14 mouse cellular contexts compared by ENCODE assay signal in genomic region chr15:30990421-30991252, GRCm38 (mm10).
DNase-seq lines count a peak whose midpoint lies in the region; ATAC-seq lines count a peak whose summit lies in the region.
"Had no signal": no experiment of that assay in that cellular context is flagged by ENCODE, and none has a peak within 500 bp of the region (broad histone marks: within the 10 kb centered on the region; RNA-seq: fewer than 3 reads in every experiment).

No protein-coding gene starts in this region.

- no peak for ATAC-seq in midbrain, embryonic 11.5 days (ENCODE audit: low FRiP score)
- ATAC-seq: forebrain, embryonic 16.5 days had no signal

- no peaks in the 10 kb centered on the region for H3K36me3 ChIP-seq in midbrain, embryonic 11.5 days (ENCODE audit: control insufficient read depth, insufficient read depth, low read length)
- H3K36me3 ChIP-seq in midbrain, embryonic 10.5 days, result no peaks in the 10 kb centered on the region
- H3K36me3 ChIP-seq: limb, embryonic 10.5 days had no signal

- no peaks in the 10 kb centered on the region for H3K4me1 ChIP-seq in midbrain, embryonic 11.5 days (ENCODE audit: control insufficient read depth, insufficient read depth, low read length)
- H3K4me1 ChIP-seq in midbrain, embryonic 10.5 days, result peaks cover 10% of the 10 kb centered on the region; the same call in 1 of the 2 replicates
- H3K4me1 ChIP-seq: limb, embryonic 10.5 days had no signal

- H3K9me3 ChIP-seq in midbrain, embryonic 11.5 days (ENCODE audit: control insufficient read depth, low read length), result no peaks in the 10 kb centered on the region
- H3K9me3 ChIP-seq in midbrain, embryonic 10.5 days (replicated peaks), result no peaks in the 10 kb centered on the region
- H3K9me3 ChIP-seq: limb, embryonic 10.5 days had no signal

- no peak overlapping the region for H3K27ac ChIP-seq in midbrain, embryonic 11.5 days (ENCODE audit: low read depth, low read length)
- no peak overlapping the region for H3K27ac ChIP-seq in midbrain, embryonic 10.5 days (replicated peaks)
- H3K27ac ChIP-seq: limb, embryonic 10.5 days; liver, embryonic 14.5 days had no signal

- 58% methylated on average over 15 of the region's 15 CpGs for WGBS in midbrain, embryonic 11.5 days
- 66% methylated on average over 15 of the region's 15 CpGs for WGBS in midbrain, embryonic 10.5 days

- H3K9ac ChIP-seq in midbrain, embryonic 11.5 days (ENCODE audit: low read length), result no peak overlapping the region
- H3K9ac ChIP-seq: liver, embryonic 14.5 days had no signal

- intact Hi-C loops in heart, postnatal 10 days (cut with DNase I), result no loop called here

- DNase-seq in heart, postnatal 10 days, result peak; percentile 12 to 19
- no peak for DNase-seq in heart, adult 8-10 months (ENCODE audit: low spot score)
- peak; percentile 76 for DNase-seq in midbrain, embryonic 11.5 days (ENCODE audit: low spot score, missing footprints)
- no peak for DNase-seq in midbrain, embryonic 10.5 days (ENCODE audit: low spot score)
- peak; percentile 31 for DNase-seq in kidney, postnatal 14 days
- peak; percentile 18 to 64 for DNase-seq in lung, postnatal 4 days
- no peak for DNase-seq in spleen, adult 18-20 months
- DNase-seq in cerebellum, adult 9-11 months, result no peak
- DNase-seq: cerebellum, adult 11 months; layer of hippocampus, adult 9-11 months; thymus, postnatal 36 days had no signal

- H3K27me3 ChIP-seq in midbrain, embryonic 11.5 days (ENCODE audit: control insufficient read depth, insufficient read depth, low read length), result no peaks in the 10 kb centered on the region
- no peaks in the 10 kb centered on the region for H3K27me3 ChIP-seq in midbrain, embryonic 10.5 days (ENCODE audit: low read depth, poor library complexity, severe bottlenecking)

- no peak overlapping the region for H3K4me2 ChIP-seq in midbrain, embryonic 11.5 days

- no peak overlapping the region for H3K4me3 ChIP-seq in midbrain, embryonic 11.5 days (ENCODE audit: low read depth, low read length)
- no peak overlapping the region for H3K4me3 ChIP-seq in midbrain, embryonic 10.5 days
- H3K4me3 ChIP-seq: limb, embryonic 10.5 days had no signal

Comparison
In these comparisons a context has a peak if more than half of its experiments do, and no peak if none do; other contexts are left out.
1. DNase-seq: peak in heart, postnatal 10 days (2 of 2), midbrain, embryonic 11.5 days (single experiment), kidney, postnatal 14 days (single experiment) and lung, postnatal 4 days (2 of 2); none in heart, adult 8-10 months (single experiment), midbrain, embryonic 10.5 days (single experiment), spleen, adult 18-20 months (0 of 2) and cerebellum, adult 9-11 months (single experiment).